Mouse (Mus musculus): Measurements from ENCODE around the gene Dnase2a. TPM values are rescaled to one million over a fixed set of nuclear protein-coding genes. Genes with fewer than 3 reads are reported as not detected.

The Dnase2a gene
- polyA plus RNA-seq, 1 experiment from 2014 or later = 4.6 TPM

DNA sequence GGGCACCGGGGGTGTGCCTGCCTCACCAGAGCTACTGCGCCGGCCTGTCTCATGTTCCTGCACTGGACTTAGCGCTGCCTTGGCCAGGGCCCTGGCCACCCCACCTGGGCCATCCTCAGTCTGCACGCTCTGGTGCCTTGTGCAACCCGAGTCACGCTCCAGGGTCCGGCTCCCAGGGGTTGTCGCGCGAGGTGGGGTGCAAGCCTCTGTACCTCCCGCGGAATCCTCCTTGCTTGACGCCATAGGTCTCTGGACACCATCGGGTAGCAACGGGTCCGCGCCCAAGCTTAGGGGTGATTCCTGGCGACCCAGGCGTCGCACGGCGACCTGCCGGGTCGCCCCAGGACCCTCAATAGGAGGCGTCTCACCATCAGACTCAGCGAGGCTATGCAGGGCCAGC is 4.0 kb downstream of the Dnase2a start:
- Histone ChIP-seq H3K36me3 (ENCODE audit: control insufficient read depth, insufficient read depth, low read length) (no peaks in the 10 kb centered on the region), H3K4me2 (peak overlapping the region; percentile 44), H3K27me3 (ENCODE audit: control insufficient read depth, insufficient read depth, low read length) (peaks cover 43% of the 10 kb centered on the region), H3K9ac (ENCODE audit: low read length) (no peak overlapping the region), H3K9me3 (ENCODE audit: control insufficient read depth, low read length) (no peaks in the 10 kb centered on the region), H3K27ac (ENCODE audit: low read depth, low read length) (no peak overlapping the region), H3K4me3 (ENCODE audit: low read depth, low read length) (no peak overlapping the region), H3K4me1 (ENCODE audit: control insufficient read depth, insufficient read depth, low read length) (peaks cover 13% of the 10 kb centered on the region)
- ATAC-seq (ENCODE audit: low FRiP score) (no peak), DNase-seq (ENCODE audit: low spot score, missing footprints) (no peak)
- WGBS = 21% methylated on average over 27 of the region's 27 CpGs

DNA sequence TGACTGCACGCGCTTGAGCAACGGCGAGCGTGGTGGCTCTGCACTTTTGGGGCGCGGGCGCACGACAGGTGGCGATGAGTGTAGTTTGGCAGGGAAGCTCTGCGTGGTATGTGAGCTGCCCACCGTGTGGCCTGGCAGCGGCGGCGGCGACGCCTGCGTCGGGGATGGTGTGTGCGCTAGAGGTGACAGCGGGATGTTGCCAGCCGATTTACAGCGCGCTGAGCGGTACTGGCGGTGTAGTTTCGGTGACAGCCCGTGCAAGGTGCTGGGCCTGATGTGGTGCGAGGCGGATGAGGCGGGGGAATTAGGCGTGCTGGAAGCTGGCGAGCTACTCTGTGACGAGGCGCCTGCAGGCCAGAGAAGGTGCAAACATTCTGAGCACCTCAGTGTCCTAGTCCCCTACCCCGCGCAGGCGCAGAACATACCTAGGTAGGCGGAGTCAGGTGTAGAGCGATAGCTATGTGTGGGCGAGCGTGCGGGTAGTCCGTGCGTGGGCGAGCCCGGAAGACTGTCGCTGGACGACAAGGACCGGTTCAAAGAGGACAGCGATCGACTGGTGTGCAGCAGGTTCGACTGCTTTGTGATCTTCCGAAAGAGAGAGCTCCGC is 4.6 kb downstream of the Dnase2a start:
- Histone ChIP-seq H3K4me3 (ENCODE audit: low read depth, low read length) (peak overlapping the region; percentile 28), H3K9me3 (ENCODE audit: control insufficient read depth, low read length) (no peaks in the 10 kb centered on the region), H3K36me3 (ENCODE audit: control insufficient read depth, insufficient read depth, low read length) (no peaks in the 10 kb centered on the region), H3K4me2 (peak overlapping the region; percentile 44), H3K27me3 (ENCODE audit: control insufficient read depth, insufficient read depth, low read length) (peaks cover 46% of the 10 kb centered on the region), H3K9ac (ENCODE audit: low read length) (peak overlapping the region; percentile 14), H3K4me1 (ENCODE audit: control insufficient read depth, insufficient read depth, low read length) (peaks cover 13% of the 10 kb centered on the region), H3K27ac (ENCODE audit: low read depth, low read length) (no peak overlapping the region)
- no peak for ATAC-seq (ENCODE audit: low FRiP score)
- DNase-seq (ENCODE audit: low spot score, missing footprints) = peak; percentile 91
- WGBS = 2% methylated on average over 55 of the region's 55 CpGs

DNA sequence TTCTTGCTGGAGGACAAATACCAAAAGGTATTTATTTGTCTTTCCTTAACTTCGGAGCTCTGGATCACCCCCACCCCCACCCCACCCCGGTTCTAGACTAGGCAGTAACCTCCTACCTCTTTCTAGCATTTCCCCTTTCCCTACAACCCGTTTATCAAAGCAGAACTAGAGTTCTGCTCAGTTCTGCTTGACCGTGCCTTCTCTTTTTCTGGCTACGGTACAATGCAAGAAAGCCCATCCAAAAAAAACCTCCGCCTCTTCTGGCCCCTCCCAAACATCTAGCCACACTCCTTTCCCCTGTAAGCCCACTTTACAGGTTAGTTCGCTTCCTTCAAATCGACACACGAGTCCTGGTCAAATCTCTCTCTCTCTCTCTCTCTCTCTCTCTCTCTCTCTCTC is 5.1 kb downstream of the Dnase2a start:
- no peak overlapping the region for H3K27ac ChIP-seq (ENCODE audit: low read depth, low read length)
- 19% methylated on average over 9 of the region's 9 CpGs for WGBS
- H3K4me1 ChIP-seq (ENCODE audit: control insufficient read depth, insufficient read depth, low read length) = peaks cover 13% of the 10 kb centered on the region
- peak overlapping the region; percentile 28 for H3K4me3 ChIP-seq (ENCODE audit: low read depth, low read length)
- H3K9ac ChIP-seq (ENCODE audit: low read length) = peak overlapping the region; percentile 14; the same call in 1 of the 2 replicates
- no peaks in the 10 kb centered on the region for H3K9me3 ChIP-seq (ENCODE audit: control insufficient read depth, low read length)
- no peaks in the 10 kb centered on the region for H3K36me3 ChIP-seq (ENCODE audit: control insufficient read depth, insufficient read depth, low read length)
- peaks cover 47% of the 10 kb centered on the region for H3K27me3 ChIP-seq (ENCODE audit: control insufficient read depth, insufficient read depth, low read length)
- ATAC-seq (ENCODE audit: low FRiP score) (no peak), DNase-seq (ENCODE audit: low spot score, missing footprints) (no peak)
- H3K4me2 ChIP-seq = peak overlapping the region; percentile 44

DNA sequence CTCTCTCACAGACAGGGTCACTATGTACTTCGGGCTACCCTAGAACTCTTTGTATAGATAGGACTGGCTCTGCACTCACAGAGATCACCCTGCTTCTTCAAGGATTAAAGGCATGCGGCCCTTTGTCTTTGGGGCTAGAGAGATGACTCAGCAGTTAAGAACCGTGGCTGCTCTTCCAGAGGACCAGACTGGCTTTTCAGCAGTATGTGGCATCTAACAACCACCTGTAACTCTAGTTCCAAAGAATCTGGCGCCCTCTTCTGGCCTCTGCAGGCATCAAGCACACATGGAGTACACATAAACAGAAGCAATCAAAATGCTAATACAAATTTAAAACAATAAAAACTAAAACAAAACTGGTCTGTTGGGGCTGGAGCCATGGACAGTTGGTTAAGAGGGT is 5.6 kb downstream of the Dnase2a start:
- no peak overlapping the region for H3K27ac ChIP-seq (ENCODE audit: low read depth, low read length)
- peaks cover 10% of the 10 kb centered on the region for H3K4me1 ChIP-seq (ENCODE audit: control insufficient read depth, insufficient read depth, low read length)
- no peaks in the 10 kb centered on the region for H3K36me3 ChIP-seq (ENCODE audit: control insufficient read depth, insufficient read depth, low read length)
- DNase-seq (ENCODE audit: low spot score, missing footprints) (no peak), ATAC-seq (ENCODE audit: low FRiP score) (no peak)
- peaks cover 47% of the 10 kb centered on the region for H3K27me3 ChIP-seq (ENCODE audit: control insufficient read depth, insufficient read depth, low read length)
- no peaks in the 10 kb centered on the region for H3K9me3 ChIP-seq (ENCODE audit: control insufficient read depth, low read length)
- H3K4me2 ChIP-seq = no peak overlapping the region
- no peak overlapping the region for H3K4me3 ChIP-seq (ENCODE audit: low read depth, low read length)
- no peak overlapping the region for H3K9ac ChIP-seq (ENCODE audit: low read length)
- WGBS = 25% methylated on average over 4 of the region's 4 CpGs

DNA sequence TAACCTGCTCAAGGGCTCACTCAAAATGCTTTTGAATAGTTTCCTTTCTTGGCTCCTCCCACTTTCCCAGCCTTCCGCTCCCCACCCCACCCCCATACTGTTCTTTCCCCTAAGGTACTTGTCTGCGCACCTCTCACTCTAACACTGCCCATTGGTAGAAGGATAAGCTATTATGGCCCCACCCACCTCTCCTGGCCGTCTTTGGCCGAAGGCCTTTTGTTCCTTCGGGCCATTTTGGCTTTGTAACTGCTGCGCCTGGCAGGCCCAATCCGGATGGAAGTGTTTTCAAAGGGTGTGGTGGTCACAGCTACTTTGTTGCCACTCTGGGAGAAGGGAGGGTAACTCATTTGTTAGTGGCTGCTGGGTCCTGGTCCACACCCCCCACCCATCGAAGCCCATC is 6.9 kb downstream of the Dnase2a start:
- peaks cover 41% of the 10 kb centered on the region for H3K27me3 ChIP-seq (ENCODE audit: control insufficient read depth, insufficient read depth, low read length)
- H3K4me1 ChIP-seq (ENCODE audit: control insufficient read depth, insufficient read depth, low read length) = peaks cover 5% of the 10 kb centered on the region
- no peak overlapping the region for H3K4me2 ChIP-seq
- no peaks in the 10 kb centered on the region for H3K36me3 ChIP-seq (ENCODE audit: control insufficient read depth, insufficient read depth, low read length)
- no peak overlapping the region for H3K27ac ChIP-seq (ENCODE audit: low read depth, low read length)
- no peaks in the 10 kb centered on the region for H3K9me3 ChIP-seq (ENCODE audit: control insufficient read depth, low read length)
- 88% methylated on average over 8 of the region's 8 CpGs for WGBS
- ATAC-seq (ENCODE audit: low FRiP score) (no peak), DNase-seq (ENCODE audit: low spot score, missing footprints) (no peak)
- no peak overlapping the region for H3K4me3 ChIP-seq (ENCODE audit: low read depth, low read length)
- H3K9ac ChIP-seq (ENCODE audit: low read length) = no peak overlapping the region

DNA sequence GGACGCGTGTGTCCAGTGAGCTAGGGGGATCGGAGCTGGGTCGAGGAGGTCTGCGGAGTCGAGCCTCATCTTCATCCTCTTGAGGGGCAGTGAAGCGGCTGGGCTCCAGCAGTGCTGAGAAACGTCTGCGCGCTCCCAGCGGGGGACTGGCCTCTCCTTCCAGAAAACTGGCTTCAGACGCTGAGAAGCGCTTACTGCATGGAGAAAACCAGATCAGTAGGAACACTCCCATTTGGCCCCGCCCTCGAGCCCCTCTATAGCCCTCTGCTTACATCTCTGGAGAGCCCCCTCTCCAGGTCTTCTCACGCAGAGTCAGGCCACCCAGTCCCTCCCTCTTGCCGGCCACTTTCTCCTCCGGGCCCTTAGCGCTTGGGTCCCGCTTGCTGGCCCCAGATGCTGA is 9.4 kb downstream of the Dnase2a start:
- WGBS = 30% methylated on average over 20 of the region's 20 CpGs
- H3K4me3 ChIP-seq (ENCODE audit: low read depth, low read length) = no peak overlapping the region
- H3K27ac ChIP-seq (ENCODE audit: low read depth, low read length) = no peak overlapping the region
- H3K36me3 ChIP-seq (ENCODE audit: control insufficient read depth, insufficient read depth, low read length) = no peaks in the 10 kb centered on the region
- DNase-seq (ENCODE audit: low spot score, missing footprints) = no peak
- ATAC-seq (ENCODE audit: low FRiP score) = no peak
- H3K27me3 ChIP-seq (ENCODE audit: control insufficient read depth, insufficient read depth, low read length) = peaks cover 20% of the 10 kb centered on the region
- H3K4me2 ChIP-seq = no peak overlapping the region
- no peak overlapping the region for H3K9ac ChIP-seq (ENCODE audit: low read length)
- H3K9me3 ChIP-seq (ENCODE audit: control insufficient read depth, low read length) = no peaks in the 10 kb centered on the region
- peaks cover 4% of the 10 kb centered on the region for H3K4me1 ChIP-seq (ENCODE audit: control insufficient read depth, insufficient read depth, low read length)

DNA sequence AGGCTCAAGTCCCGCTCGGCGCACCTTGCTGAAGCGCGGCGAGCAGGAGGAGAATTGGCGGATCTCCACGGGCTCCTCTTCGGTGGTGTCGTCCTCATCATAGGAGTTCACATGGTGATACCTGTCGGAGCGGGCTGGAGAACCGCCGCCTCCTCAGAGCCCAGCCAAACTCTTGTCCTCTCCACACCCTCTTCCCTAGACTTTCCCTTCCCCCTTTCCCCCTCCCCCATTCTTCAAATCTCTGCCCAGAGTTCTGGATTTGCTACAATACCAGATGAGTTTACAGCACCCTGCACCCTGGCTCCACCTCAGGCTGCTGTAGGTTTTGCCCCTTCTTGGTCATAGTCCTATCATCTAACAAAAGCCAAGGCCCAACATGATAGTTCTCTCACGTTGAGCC is 10.3 kb downstream of the Dnase2a start:
- no peaks in the 10 kb centered on the region for H3K36me3 ChIP-seq (ENCODE audit: control insufficient read depth, insufficient read depth, low read length)
- DNase-seq (ENCODE audit: low spot score, missing footprints) (no peak), ATAC-seq (ENCODE audit: low FRiP score) (no peak)
- no peaks in the 10 kb centered on the region for H3K9me3 ChIP-seq (ENCODE audit: control insufficient read depth, low read length)
- peaks cover 11% of the 10 kb centered on the region for H3K27me3 ChIP-seq (ENCODE audit: control insufficient read depth, insufficient read depth, low read length)
- no peak overlapping the region for H3K9ac ChIP-seq (ENCODE audit: low read length)
- 96% methylated on average over 15 of the region's 15 CpGs for WGBS
- H3K4me1 ChIP-seq (ENCODE audit: control insufficient read depth, insufficient read depth, low read length) = no peaks in the 10 kb centered on the region
- H3K4me3 ChIP-seq (ENCODE audit: low read depth, low read length) = no peak overlapping the region
- no peak overlapping the region for H3K27ac ChIP-seq (ENCODE audit: low read depth, low read length)
- H3K4me2 ChIP-seq = no peak overlapping the region

DNA sequence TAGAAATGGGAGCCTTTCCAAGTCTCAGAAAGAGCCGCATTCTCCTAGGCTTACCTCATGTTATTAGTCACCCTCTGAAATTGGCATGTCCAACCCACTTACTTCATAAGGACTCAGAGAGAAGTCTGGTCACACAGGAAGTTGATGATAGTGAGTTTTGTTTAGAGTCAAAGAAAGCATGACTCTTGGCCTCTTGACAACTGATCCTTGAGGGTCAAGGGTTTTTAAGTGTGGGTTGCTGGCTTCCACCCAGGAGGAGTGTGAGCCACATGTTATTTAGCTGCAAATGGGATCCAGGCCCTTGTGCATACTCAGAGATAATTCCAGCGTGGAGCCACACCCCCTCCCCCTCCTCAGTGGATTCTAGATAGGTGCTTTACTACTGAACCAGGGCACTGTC is 13.2 kb downstream of the Dnase2a start:
- Histone ChIP-seq H3K9ac (ENCODE audit: low read length) (no peak overlapping the region), H3K27ac (ENCODE audit: low read depth, low read length) (no peak overlapping the region), H3K9me3 (ENCODE audit: control insufficient read depth, low read length) (no peaks in the 10 kb centered on the region), H3K27me3 (ENCODE audit: control insufficient read depth, insufficient read depth, low read length) (peaks cover 4% of the 10 kb centered on the region; the same call in 1 of the 2 replicates), H3K4me1 (ENCODE audit: control insufficient read depth, insufficient read depth, low read length) (no peaks in the 10 kb centered on the region), H3K4me3 (ENCODE audit: low read depth, low read length) (no peak overlapping the region), H3K36me3 (ENCODE audit: control insufficient read depth, insufficient read depth, low read length) (no peaks in the 10 kb centered on the region), H3K4me2 (no peak overlapping the region)
- 82% methylated on average over 2 of the region's 2 CpGs for WGBS
- DNase-seq (ENCODE audit: low spot score, missing footprints) (no peak), ATAC-seq (ENCODE audit: low FRiP score) (no peak)

DNA sequence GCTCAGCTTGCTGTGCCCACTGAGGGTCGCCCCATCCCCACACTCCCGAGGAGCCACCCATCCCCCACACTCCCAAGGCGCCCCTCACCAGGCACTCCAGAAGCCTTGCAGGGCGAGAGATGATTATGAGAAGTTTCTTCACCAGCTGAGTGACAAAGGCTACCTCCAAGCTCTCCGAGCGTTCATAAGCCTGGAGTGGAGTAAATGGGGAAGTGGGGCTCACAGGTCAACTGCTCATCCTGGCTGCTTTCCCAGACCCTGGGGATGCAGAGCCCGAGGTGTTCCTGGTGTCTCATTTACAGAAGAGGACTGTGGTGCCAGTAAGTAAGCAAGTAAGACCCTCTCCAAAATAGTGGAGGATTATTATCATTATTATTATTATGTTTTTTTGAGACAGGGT is 17.2 kb downstream of the Dnase2a start:
- no peaks in the 10 kb centered on the region; the same call in 1 of the 2 replicates for H3K4me1 ChIP-seq (ENCODE audit: control insufficient read depth, insufficient read depth, low read length)
- DNase-seq (ENCODE audit: low spot score, missing footprints) = no peak
- H3K4me2 ChIP-seq = no peak overlapping the region
- no peak overlapping the region for H3K4me3 ChIP-seq (ENCODE audit: low read depth, low read length)
- H3K36me3 ChIP-seq (ENCODE audit: control insufficient read depth, insufficient read depth, low read length) = no peaks in the 10 kb centered on the region
- no peak overlapping the region for H3K27ac ChIP-seq (ENCODE audit: low read depth, low read length)
- no peak overlapping the region for H3K9ac ChIP-seq (ENCODE audit: low read length)
- H3K9me3 ChIP-seq (ENCODE audit: control insufficient read depth, low read length) = no peaks in the 10 kb centered on the region
- no peak for ATAC-seq (ENCODE audit: low FRiP score)
- WGBS = 73% methylated on average over 7 of the region's 7 CpGs
- peaks cover 16% of the 10 kb centered on the region for H3K27me3 ChIP-seq (ENCODE audit: control insufficient read depth, insufficient read depth, low read length)
